Mouse (Mus musculus): ENCODE measurements around the gene Sorl1.

Gene Sorl1

DNA sequence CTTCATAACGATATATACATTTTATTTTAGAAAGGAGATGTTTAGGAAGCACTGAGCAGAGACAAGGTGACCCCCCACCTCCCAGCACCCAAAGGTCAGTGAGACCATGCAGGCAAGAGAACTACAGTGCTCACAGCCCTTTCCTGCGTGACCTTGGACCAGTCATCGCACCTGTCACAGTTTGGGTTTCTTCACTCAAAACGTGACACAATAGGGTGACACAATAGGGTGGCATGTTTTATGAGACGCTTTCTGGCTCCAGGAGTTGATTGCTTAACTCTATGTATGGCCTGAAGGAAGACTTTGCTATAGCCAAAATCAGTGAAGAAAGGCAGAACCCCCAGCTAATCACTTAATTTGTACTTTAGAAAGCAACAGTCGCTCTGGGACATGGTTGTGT lies 1.7 kb downstream of the Sorl1 start:
- no peak for DNase-seq (ENCODE audit: low spot score in 2 of 2)

DNA sequence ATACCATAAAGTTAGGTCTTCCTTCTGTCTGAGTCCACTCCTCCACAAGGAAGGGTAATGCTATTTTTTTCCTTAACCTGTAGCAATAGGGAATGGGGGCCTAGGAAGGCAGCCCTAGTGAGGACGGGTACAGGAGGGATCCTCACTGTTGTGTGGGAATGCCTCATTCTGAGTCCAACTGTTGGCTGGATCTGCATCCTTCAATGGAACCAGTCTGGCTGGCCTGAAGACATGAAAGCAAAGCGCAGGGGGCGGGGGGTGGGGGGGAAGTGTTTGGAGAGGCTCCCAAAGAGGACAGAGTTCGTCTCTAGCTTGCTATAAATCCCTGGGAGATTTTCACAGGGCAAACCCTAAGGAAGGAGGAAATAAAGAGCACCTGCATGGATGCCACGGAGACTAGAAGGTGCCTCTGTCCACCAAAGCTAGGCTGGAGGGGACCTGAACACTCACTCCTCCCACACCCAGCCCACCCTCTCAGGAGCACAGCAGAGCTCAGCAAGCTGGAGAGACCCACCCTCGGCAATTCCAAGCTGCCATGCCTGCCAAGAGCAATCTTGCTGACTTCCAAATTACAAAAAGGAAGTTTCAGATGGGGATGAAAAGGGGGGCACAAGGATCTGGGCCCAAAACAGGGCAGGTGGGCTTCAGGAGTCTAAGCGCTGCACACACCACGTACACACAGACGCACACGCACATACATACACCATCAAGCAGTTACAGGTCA lies 2.3 kb downstream of the Sorl1 start:
- DNase-seq (ENCODE audit: low spot score in 2 of 2): no peak

DNA sequence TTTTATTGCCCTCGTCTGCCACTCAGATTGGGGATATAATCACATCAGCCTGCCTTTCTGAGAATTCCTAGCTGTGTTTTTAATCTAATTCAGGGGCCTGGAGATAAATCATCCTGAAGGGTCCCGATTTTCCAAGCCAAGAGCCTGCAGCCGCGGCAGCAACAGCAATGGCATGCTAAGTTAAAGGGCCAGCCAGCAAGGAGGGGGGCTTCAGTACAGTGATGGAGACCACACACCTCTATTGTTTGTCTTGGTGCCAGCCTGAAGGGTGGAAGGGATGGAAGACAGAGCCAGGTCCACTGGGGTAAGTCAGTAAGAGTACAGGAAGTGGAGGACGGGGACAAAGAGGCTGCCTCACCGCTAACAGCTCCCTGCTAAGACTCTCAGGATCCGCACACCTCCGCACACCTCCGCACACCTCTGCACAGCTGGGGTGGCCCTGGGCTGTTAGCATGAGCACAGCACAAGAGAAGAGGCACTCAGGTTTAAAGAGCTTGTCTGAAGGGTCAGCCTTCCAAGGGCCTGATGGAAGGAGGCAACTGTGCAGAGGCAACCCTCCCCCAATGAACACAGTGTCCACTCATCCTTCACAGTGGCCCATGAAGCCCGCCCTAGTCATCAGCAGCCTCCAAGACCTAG lies 7.6 kb downstream of the Sorl1 start:
- DNase-seq (ENCODE audit: low spot score in 2 of 2): no peak

- DNase-seq (ENCODE audit: low spot score in 2 of 2): no peak
These were observed 9.0 kb downstream of the Sorl1 start for GRCm38 (mm10) chr9:42115078-42115477.

DNA sequence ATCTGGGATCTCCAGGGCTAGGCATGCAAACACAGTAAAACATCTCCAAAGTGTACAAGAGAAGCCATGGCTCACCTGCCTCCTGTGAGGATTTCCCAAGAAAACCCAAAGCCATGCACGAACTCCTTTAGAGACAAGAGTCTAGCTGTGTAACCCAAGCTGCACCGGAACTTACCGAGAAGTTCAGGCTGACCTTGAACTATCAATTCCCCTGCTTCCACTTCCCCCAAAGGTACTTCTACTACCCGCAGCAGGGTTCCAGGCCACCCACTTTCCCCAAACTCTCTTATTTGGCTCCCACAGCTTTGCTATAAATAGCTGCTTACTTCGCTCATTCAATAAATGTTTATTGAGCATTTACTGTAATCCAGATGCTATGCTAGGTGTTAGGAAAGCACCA lies 10.8 kb downstream of the Sorl1 start:
- no peak for DNase-seq (ENCODE audit: low spot score in 2 of 2)

DNA sequence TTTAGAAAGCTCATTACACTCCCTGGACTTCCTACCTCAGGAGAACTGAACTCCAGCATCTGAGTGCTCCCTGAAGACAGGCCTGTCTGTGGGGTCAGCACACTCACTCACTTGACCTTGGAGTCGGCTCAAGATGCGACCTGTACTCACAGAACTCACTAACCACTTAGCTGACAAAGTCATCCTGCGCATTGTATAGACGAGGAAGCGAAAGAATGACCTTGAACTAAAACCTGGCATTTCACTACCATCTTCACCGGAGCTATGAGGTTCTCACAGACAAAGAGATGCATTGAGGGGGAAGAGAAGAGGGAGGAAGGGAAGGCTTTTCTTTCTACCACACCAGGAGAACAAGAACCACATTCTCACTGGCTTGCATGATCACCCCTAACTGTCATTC lies 11.4 kb downstream of the Sorl1 start:
- no peak for DNase-seq (ENCODE audit: low spot score in 2 of 2)

GRCm38 (mm10) chr9:42111256-42111655 lies 12.8 kb downstream of the Sorl1 start:
- DNase-seq (ENCODE audit: low spot score in 2 of 2): no peak

- peak in 1 of 2 experiments; percentile 57 for DNase-seq (ENCODE audit: low spot score in 2 of 2)
These were observed 14.2 kb downstream of the Sorl1 start for GRCm38 (mm10) chr9:42109837-42110451.

GRCm38 (mm10) chr9:42109131-42109530 lies 15.0 kb downstream of the Sorl1 start:
- DNase-seq (ENCODE audit: low spot score in 2 of 2): no peak

DNA sequence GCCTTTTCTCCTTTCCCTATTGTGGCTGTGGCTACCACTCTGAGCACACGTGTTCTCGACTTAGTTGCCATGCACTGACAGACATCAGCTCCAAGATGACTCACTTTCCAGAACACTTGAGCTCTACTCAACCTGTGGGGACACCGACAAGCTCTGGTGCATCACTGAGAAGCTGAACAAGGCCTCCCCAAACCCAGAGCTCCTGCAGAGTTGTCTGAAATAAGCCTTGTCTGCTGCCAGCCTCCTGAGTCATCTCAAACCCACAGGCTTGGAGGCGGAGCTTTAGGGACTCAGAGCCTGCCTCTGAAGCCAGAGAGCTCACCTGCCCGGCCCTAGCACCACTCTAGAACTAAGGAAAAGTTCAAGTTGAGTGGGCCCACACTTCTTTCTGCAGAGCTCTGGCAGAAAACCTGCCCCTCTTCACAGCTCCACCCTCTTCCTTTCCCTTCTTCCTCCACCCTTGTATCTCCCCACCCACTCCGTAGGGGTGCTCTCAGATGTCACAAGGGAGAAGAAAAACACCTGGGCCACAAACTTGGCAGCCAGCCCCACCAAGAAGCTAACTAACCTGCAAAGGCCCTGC lies 15.6 kb downstream of the Sorl1 start:
- DNase-seq (ENCODE audit: low spot score in 2 of 2): peak; percentile 59 to 81

DNA sequence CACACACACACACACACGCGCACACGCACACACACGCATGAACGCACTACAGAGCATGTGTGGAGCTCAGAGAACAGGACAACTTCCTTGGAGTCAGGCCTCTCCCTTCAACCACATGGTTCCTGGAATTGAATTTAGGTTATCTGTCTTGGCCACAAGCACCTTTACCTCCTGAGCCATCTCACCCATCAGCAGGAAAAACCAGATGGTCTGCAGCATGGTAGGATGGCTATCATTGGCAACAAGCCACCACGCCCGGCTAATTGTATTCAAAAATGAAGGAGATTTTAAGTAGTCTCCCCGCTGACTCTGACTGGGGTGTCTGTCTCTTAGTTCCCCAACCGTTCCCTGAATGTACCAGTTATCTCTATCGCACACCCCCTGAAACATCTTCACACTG lies 17.0 kb downstream of the Sorl1 start:
- no peak for DNase-seq (ENCODE audit: low spot score in 2 of 2)

DNA sequence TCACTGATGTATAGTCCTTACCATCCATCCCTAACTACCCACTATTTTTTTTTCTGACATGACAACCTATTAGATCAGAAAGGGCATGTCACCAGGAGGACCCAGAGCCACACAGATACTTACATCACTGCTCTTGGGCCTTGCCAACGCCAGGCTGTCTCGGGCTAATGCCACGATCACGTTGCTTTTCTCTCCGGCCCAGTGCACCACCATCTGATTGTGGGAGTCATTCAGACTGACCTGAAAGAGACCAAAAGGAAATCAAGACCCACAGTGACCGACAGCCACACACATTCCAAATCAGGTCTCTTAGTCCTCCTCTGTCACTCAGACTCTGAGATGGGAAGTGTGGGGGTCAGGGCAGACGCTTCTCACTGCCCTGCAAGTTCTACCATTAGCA lies 17.8 kb downstream of the Sorl1 start:
- no peak for DNase-seq (ENCODE audit: low spot score in 2 of 2)

DNA sequence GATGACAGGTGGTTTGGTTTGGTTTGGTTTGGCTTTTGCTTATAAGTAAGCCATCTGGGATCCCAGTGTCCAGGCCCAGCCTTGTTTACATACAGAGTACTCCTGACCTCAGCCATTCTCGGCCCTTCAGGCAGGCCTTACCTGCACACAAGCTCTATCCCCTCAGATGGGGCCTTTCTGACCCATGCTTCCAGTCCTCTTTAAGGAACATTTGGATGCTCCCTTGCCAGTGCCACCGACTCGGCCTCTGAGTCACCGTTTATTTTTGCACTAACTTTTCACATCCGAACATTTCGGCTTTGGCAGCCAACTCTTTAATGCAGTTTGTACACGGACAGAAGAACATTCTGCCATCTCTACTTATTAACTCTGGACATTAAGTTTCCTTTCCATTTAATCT lies 20.6 kb downstream of the Sorl1 start:
- DNase-seq (ENCODE audit: low spot score in 2 of 2): no peak

- no peak for DNase-seq (ENCODE audit: low spot score in 2 of 2)
These were observed 22.1 kb downstream of the Sorl1 start for GRCm38 (mm10) chr9:42102013-42102412.

GRCm38 (mm10) chr9:42101266-42101665 lies 22.8 kb downstream of the Sorl1 start:
- DNase-seq (ENCODE audit: low spot score in 2 of 2): no peak

DNA sequence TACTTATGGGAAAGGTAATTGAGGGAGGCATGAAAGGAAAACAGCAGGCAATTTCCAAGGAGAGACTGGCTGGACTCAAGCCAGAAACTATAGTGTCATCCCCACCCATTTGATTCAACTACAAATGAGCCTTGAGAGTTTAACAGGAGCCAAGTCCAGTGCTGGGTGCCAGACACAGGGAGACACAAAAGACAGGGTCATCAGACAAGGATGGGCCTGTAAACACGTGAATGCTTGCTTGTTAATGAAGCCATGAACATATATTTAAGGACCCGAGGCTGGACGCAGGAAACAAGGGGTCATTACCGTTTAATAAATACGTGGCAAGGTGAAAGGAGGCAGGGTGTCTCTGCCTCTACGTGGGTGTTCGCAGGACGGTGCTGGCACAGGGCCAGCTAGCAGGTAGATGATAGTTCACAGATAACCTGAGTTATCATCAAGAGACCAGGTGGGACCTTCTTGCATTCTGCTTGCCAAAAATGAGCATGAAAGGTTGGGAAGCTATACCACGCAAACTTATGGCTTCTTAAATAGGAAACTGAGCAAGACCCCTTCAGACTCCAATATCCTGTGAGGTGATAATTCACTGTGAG lies 23.4 kb downstream of the Sorl1 start:
- DNase-seq (ENCODE audit: low spot score in 2 of 2): no peak

DNA sequence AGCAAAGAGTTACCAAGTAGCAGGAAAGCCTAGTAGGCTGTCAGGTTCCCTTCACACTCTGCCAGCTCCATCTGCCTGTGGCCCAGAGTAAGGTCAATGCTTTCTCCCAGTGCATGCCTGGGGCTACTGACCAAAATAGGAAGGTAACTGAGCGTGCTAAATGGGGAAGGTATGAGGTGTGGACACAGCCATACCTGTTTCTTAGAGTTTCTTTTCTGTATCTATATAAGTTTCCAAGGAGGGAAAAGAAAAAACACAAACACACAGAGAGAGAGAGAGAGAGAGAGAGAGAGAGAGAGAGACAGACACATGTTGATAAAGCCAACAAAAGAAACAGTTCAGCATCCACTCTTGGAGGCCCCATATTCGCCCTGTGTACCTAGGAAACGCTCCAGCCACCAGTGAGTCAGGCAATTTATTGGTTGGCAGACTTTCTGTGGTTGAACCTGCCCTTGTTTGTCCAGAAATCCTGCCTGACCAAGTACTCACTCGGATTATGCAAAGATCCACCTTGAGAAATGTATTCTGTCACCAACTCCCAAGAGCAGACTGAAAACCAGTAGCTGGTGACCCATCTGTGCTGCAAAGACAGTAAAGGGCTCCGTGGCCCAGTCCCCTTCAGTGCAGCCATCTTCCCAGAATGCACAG lies 25.5 kb downstream of the Sorl1 start:
- no peak for DNase-seq (ENCODE audit: low spot score in 2 of 2)

GRCm38 (mm10) chr9:42097731-42098473 lies 26.2 kb downstream of the Sorl1 start:
- DNase-seq (ENCODE audit: low spot score in 2 of 2): no peak

DNA sequence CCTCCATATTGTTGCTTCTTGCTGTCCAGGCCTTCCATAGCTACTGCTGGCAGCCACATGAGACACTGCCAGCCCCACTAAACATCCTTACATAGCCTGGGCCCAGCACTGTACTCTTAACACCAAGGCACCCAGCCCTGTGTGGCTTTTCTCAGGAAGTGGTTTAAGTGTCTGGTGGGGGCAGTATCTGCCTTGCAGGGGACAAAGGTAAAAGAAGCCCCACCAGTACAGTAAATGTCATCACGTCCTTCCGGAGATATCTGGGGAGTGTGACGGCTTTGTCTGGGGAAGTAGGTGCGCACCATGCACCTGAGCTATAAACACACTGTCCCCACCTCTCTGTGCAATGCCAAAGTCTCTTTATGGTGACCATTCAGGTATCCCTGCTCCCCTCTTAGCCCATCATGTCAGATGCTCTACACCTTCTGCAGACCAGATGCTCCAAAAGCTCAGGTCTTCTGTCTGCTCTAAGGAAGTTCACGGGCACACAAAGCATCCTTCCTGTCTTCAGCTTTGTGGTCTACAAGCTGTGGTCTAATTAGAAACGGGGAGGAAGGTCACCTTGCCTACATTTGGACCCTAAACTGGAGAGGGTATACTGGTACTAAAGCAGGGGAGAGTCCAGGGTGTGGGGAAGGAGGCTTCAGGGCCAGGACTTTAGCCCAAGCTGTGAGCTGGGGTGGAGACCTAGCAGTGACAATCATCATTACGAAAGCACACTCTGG lies 26.9 kb downstream of the Sorl1 start:
- no peak for DNase-seq (ENCODE audit: low spot score in 2 of 2)

DNA sequence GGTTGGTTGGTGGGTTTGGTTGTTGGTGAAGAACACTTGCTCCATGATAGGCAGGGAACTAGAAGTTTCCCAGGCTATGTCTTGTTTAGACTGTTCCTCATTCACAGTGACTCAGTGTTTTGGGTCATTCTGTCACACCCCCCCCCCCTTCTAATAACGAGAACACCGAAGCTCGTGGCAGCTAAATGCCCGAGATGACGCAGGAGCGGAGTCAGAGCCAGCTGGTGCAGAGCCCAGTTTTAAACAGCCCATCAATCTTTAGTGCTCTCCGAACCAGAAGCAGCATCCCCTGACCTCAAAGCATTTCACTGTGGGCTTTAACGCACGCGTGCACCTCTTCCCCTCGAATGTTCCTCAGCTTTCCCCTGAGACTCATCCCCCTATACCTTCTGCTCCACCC lies 29.3 kb downstream of the Sorl1 start:
- DNase-seq (ENCODE audit: low spot score in 2 of 2): no peak

Measured in right cerebral cortex, postnatal 36 days (tissue).